Mouse (Mus musculus) intestine, postnatal 0 days (tissue): ENCODE data around the gene Ssr2. TPM values are rescaled to one million over a fixed set of nuclear protein-coding genes. Genes with fewer than 3 reads are reported as not detected.

ENCODE experiments used
- ATAC-seq: fragments of 200-750 bp; cut with Nextera tagmentation; 2 replicates; pipeline ENCODE4 v1.8.0; 2017; ENCODE audit warnings: mild to moderate bottlenecking, moderate TSS enrichment, moderate library complexity
- H3K27ac ChIP-seq: fragments of 300-500 bp; sonication (generic); 2 replicates; pipeline ENCODE4 v1.5.1; 2014; ENCODE audit warnings: mild to moderate bottlenecking, low read depth, low read length, moderate library complexity
- H3K27me3 ChIP-seq: fragments of 300-500 bp; sonication (generic); replicated peaks from 2 replicates; pipeline ENCODE4 v1.6.1; 2014; ENCODE audit warnings: low read length, mixed read lengths; ENCODE audit not compliant: control insufficient read depth, insufficient read depth
- H3K36me3 ChIP-seq: fragments of 300-500 bp; sonication (generic); 2 replicates; pipeline ENCODE4 v1.6.1; 2014; ENCODE audit warnings: mild to moderate bottlenecking, moderate library complexity; ENCODE audit not compliant: control insufficient read depth, insufficient read depth
- H3K4me1 ChIP-seq: fragments of 300-500 bp; sonication (generic); replicated peaks from 2 replicates; pipeline ENCODE4 v1.6.1; 2014; ENCODE audit warnings: antibody characterized with exemption, low read length, mixed read lengths; ENCODE audit not compliant: control insufficient read depth, insufficient read depth
- H3K4me2 ChIP-seq: fragments of 300-500 bp; sonication (generic); replicated peaks from 2 replicates; pipeline ENCODE4 v1.6.1; 2014; ENCODE audit warnings: low read depth, mild to moderate bottlenecking, moderate library complexity
- H3K4me3 ChIP-seq: fragments of 300-500 bp; sonication (generic); 2 replicates; pipeline ENCODE4 v1.5.1; 2014; ENCODE audit warnings: low read depth, low read length
- H3K9ac ChIP-seq: fragments of 300-500 bp; sonication (generic); 2 replicates; pipeline ENCODE4 v1.6.1; 2014; ENCODE audit warnings: mild to moderate bottlenecking, low read depth, low read length
- H3K9me3 ChIP-seq: fragments of 300-500 bp; sonication (generic); 2 replicates; pipeline ENCODE4 v1.6.1; 2016; ENCODE audit warnings: mixed run types; ENCODE audit not compliant: control insufficient read depth
- CTCF ChIP-seq: sonication (generic); IDR thresholded peaks from 2 replicates; pipeline ENCODE4 v1.5.1; 2016; ENCODE audit warnings: low read depth, mild to moderate bottlenecking, control low read depth, antibody characterized with exemption, moderate library complexity
- WGBS: fragments of 180-500 bp; shearing (Covaris S2); extraction: QIAGEN DNeasy Blood & Tissue Kit; methylation state at CpG from one replicate; pipeline ENCODE4 v1.1.7; 2014; 5-methylcytosine and 5-hydroxymethylcytosine counted together
- polyA plus RNA-seq: library from polyadenylated mRNA; unstranded; fragments of >200 nt; fragmentation: Nextera tagmentation; extraction: Ambion mirVana; gene quantifications from 2 replicates; pipeline ENCODE4 v1.2.1, GENCODE M21; 2015

Gene Ssr2
- polyA plus RNA-seq, 1 experiment from 2014 or later = 268 TPM

GRCm38 (mm10) chr3:88544955-88545591 lies 30.6 kb upstream of the Ssr2 start:
- WGBS = 77% methylated on average over 20 of the region's 20 CpGs
- no peaks in the 10 kb centered on the region for H3K4me1 ChIP-seq
- no peak overlapping the region for H3K4me3 ChIP-seq
- no peak for ATAC-seq
- no peaks in the 10 kb centered on the region for H3K27me3 ChIP-seq
- no peak for TF ChIP-seq CTCF
- 0 out of 2 replicates have a peak overlapping the region, but pooled peaks have one; percentile 2 for H3K4me2 ChIP-seq
- H3K27ac ChIP-seq = no peak overlapping the region
- peaks cover 17% of the 10 kb centered on the region; the same call in 1 of the 2 replicates for H3K36me3 ChIP-seq
- no peaks in the 10 kb centered on the region for H3K9me3 ChIP-seq
- H3K9ac ChIP-seq = no peak overlapping the region

- ATAC-seq = 0 out of 2 replicates have a peak, but pooled peaks have one; percentile 17
- Histone ChIP-seq H3K36me3 (0 out of 2 replicates have a peak, but pooled peaks cover 6% of the 10 kb centered on the region), H3K9me3 (no peaks in the 10 kb centered on the region), H3K4me3 (0 out of 2 replicates have a peak overlapping the region, but pooled peaks have one; percentile 5), H3K4me2 (peak overlapping the region; percentile 48), H3K4me1 (no peaks in the 10 kb centered on the region), H3K27ac (peak overlapping the region; percentile 46; the same call in 1 of the 2 replicates), H3K9ac (no peak overlapping the region), H3K27me3 (no peaks in the 10 kb centered on the region)
- no peak for TF ChIP-seq CTCF
- WGBS = 43% methylated on average over 6 of the region's 6 CpGs
Observed at GRCm38 (mm10) chr3:88546674-88547418, 28.8 kb upstream of the Ssr2 start.

- H3K27ac ChIP-seq = peak within 1 kb of the TSS; percentile 90
- no peaks in the 10 kb centered on the region for H3K9me3 ChIP-seq
- H3K4me1 ChIP-seq = no peaks in the 10 kb centered on the region
- 29% methylated on average over 18 of the region's 18 CpGs for WGBS
- H3K36me3 ChIP-seq = no peaks in the 10 kb centered on the region
- peak within 1 kb of the TSS; percentile 64 for H3K4me2 ChIP-seq
- ATAC-seq = peak; percentile 31
- peak within 1 kb of the TSS; percentile 35 for H3K4me3 ChIP-seq
- H3K27me3 ChIP-seq = no peaks in the 10 kb centered on the region
- H3K9ac ChIP-seq = peak within 1 kb of the TSS; percentile 22; the same call in 1 of the 2 replicates
- no peak for TF ChIP-seq CTCF
Observed at GRCm38 (mm10) chr3:88548180-88548917, 27.3 kb upstream of the Ssr2 start, which contains the start of gene Rab25. TSS of gene Rab25 (minus strand) at chr3:88548300.

GRCm38 (mm10) chr3:88551586-88551985 lies 24.1 kb upstream of the Ssr2 start:
- H3K27me3 ChIP-seq = no peaks in the 10 kb centered on the region
- no peaks in the 10 kb centered on the region for H3K9me3 ChIP-seq
- H3K4me2 ChIP-seq = peak overlapping the region; percentile 93
- no peak overlapping the region for H3K9ac ChIP-seq
- 42% methylated on average over 4 of the region's 4 CpGs for WGBS
- H3K4me3 ChIP-seq = peak overlapping the region; percentile 83
- H3K36me3 ChIP-seq = peaks cover 7% of the 10 kb centered on the region
- no peak for TF ChIP-seq CTCF
- no peaks in the 10 kb centered on the region for H3K4me1 ChIP-seq
- ATAC-seq = no peak
- peak overlapping the region; percentile 79; the same call in 1 of the 2 replicates for H3K27ac ChIP-seq

GRCm38 (mm10) chr3:88552082-88552645 lies 23.5 kb upstream of the Ssr2 start:
- H3K4me2 ChIP-seq = peak overlapping the region; percentile 93
- peaks cover 12% of the 10 kb centered on the region for H3K36me3 ChIP-seq
- H3K27ac ChIP-seq = peak overlapping the region; percentile 79
- H3K4me3 ChIP-seq = peak overlapping the region; percentile 83
- no peaks in the 10 kb centered on the region for H3K27me3 ChIP-seq
- 14% methylated on average over 16 of the region's 16 CpGs for WGBS
- ATAC-seq = no peak
- peak overlapping the region; percentile 85 for H3K9ac ChIP-seq
- no peak for TF ChIP-seq CTCF
- H3K9me3 ChIP-seq = no peaks in the 10 kb centered on the region
- H3K4me1 ChIP-seq = no peaks in the 10 kb centered on the region
